Mouse (Mus musculus) MEL (cell line): ENCODE measurements at regions not wholly inside any gene's neighbourhood (a gene's known extent, or its start where the extent isn't known, plus 50 kb on each side); places are given as distances from the start of the nearest gene placed in this dataset.

Source experiments
- CHD2 ChIP-seq: IDR thresholded peaks from 2 replicates; pipeline ENCODE4 v1.6.1; 2011; ENCODE audit warnings: low read length, improper control_type of control experiment
- CTCF ChIP-seq, 3 experiments: IDR thresholded peaks in 2 of 3; conservative IDR thresholded peaks in 1 of 3; 2 replicates each; pipeline ENCODE4 v1.5.1; 2011 to 2012; ENCODE audit warnings: low read length in 3 of 3, low read depth in 2 of 3, mild to moderate bottlenecking in 2 of 3, improper control_type of control experiment in 1 of 3, inconsistent platforms in 1 of 3, mixed read lengths in 1 of 3, moderate library complexity in 1 of 3; ENCODE audit not compliant: control insufficient read depth in 1 of 3, insufficient read depth in 1 of 3, poor library complexity in 1 of 3, severe bottlenecking in 1 of 3
- EP300 ChIP-seq, 2 experiments: IDR thresholded peaks; 2 replicates each; pipeline ENCODE4 v1.6.1; 2011; ENCODE audit warnings: improper control_type of control experiment in 2 of 2, low read length in 2 of 2, low read depth in 1 of 2, mild to moderate bottlenecking in 1 of 2
- GATA1 ChIP-seq: IDR thresholded peaks from 2 replicates; pipeline ENCODE4 v1.6.1; 2011; ENCODE audit warnings: low read depth, low read length, improper control_type of control experiment
- HCFC1 ChIP-seq: IDR thresholded peaks from 2 replicates; pipeline ENCODE4 v1.6.1; 2012; ENCODE audit warnings: low read depth, mild to moderate bottlenecking, inconsistent platforms, low read length, improper control_type of control experiment, moderate library complexity
- MAX ChIP-seq: IDR thresholded peaks from 2 replicates; pipeline ENCODE4 v1.6.1; 2011; ENCODE audit warnings: low read length, improper control_type of control experiment
- MEF2A ChIP-seq: IDR thresholded peaks from 2 replicates; pipeline ENCODE4 v1.6.1; 2014; ENCODE audit warnings: low read depth, mild to moderate bottlenecking, inconsistent platforms, low read length, improper control_type of control experiment; ENCODE audit not compliant: poor library complexity, insufficient replicate concordance, severe bottlenecking; ENCODE audit errors: extremely low read depth
- POLR2A ChIP-seq, 2 experiments: IDR thresholded peaks; 2 replicates each; pipeline ENCODE4 v1.6.1; 2011 to 2012; ENCODE audit warnings: low read length in 2 of 2, mild to moderate bottlenecking in 2 of 2, control low read depth in 1 of 2, improper control_type of control experiment in 1 of 2, low read depth in 1 of 2, moderate library complexity in 1 of 2; ENCODE audit not compliant: control insufficient read depth in 1 of 2, insufficient read depth in 1 of 2, poor library complexity in 1 of 2
- TAL1 ChIP-seq: IDR thresholded peaks from 2 replicates; pipeline ENCODE4 v1.6.1; 2012; ENCODE audit warnings: mild to moderate bottlenecking, inconsistent platforms, low read length, moderate library complexity, mixed read lengths
- USF2 ChIP-seq, 2 experiments: IDR thresholded peaks; 2 replicates each; pipeline ENCODE4 v1.6.1; 2011 to 2012; ENCODE audit warnings: improper control_type of control experiment in 2 of 2, low read length in 2 of 2, borderline replicate concordance in 1 of 2, inconsistent platforms in 1 of 2, low read depth in 1 of 2, mild to moderate bottlenecking in 1 of 2; ENCODE audit not compliant: insufficient read depth in 1 of 2
- ZMIZ1 ChIP-seq: IDR thresholded peaks from 2 replicates; pipeline ENCODE4 v1.6.1; 2012; ENCODE audit warnings: low read depth, mild to moderate bottlenecking, inconsistent platforms, low read length, improper control_type of control experiment, moderate library complexity

- TF ChIP-seq ZMIZ1 (no peak), POLR2A (IDR thresholded peaks at IDR 0.05; ENCODE audit: control insufficient read depth in 1 of 2, insufficient read depth in 1 of 2, low read depth in 1 of 2, low read length in 2 of 2, poor library complexity in 1 of 2) (no peak), HCFC1 (no peak), CTCF (IDR thresholded peaks at IDR 0.05 in 2 of 3, conservative IDR thresholded peaks at IDR 0.05 in 1 of 3; ENCODE audit: control insufficient read depth in 1 of 3, insufficient read depth in 1 of 3, low read depth in 2 of 3, low read length in 3 of 3, poor library complexity in 1 of 3, severe bottlenecking in 1 of 3) (no peak), CHD2 (no peak), EP300 (IDR thresholded peaks at IDR 0.05; ENCODE audit: low read depth in 1 of 2, low read length in 2 of 2) (no peak), MEF2A (no peak), TAL1 (no peak), GATA1 (no peak), MAX (no peak), USF2 (IDR thresholded peaks at IDR 0.05; ENCODE audit: borderline replicate concordance in 1 of 2, insufficient read depth in 1 of 2, low read depth in 1 of 2, low read length in 2 of 2) (no peak)
Measured at GRCm38 (mm10) chr19:30328886-30329285, 96.1 kb downstream of the Mbl2 start.
